ENCODE assay signal across 25 mouse cellular contexts in genomic region chr12:32957211-32957610, GRCm38 (mm10). TPM values are rescaled to one million over a fixed set of nuclear protein-coding genes. Genes with fewer than 3 reads are reported as not detected.
DNase-seq lines count a peak whose midpoint lies in the region; ATAC-seq lines count a peak whose summit lies in the region.
"Had no signal": no experiment of that assay in that cellular context is flagged by ENCODE, and none has a peak within 500 bp of the region (broad histone marks: within the 10 kb centered on the region; RNA-seq: fewer than 3 reads in every experiment).

No protein-coding gene starts in this region.

- no peaks in the 10 kb centered on the region for H3K9me3 ChIP-seq in kidney, embryonic 16.5 days (ENCODE audit: low read length)
- H3K9me3 ChIP-seq in midbrain, embryonic 10.5 days (replicated peaks): no peaks in the 10 kb centered on the region
- H3K9me3 ChIP-seq: forebrain, embryonic 12.5 days; heart, embryonic 15.5 days; hindbrain, embryonic 10.5 days; megakaryocyte, embryonic 14.5 days had no signal

- H3K4me2 ChIP-seq in kidney, embryonic 16.5 days (replicated peaks; ENCODE audit: low read depth, low read length): peak overlapping the region; percentile 41; the same call in 1 of the 2 replicates
- H3K4me2 ChIP-seq: forebrain, embryonic 12.5 days; liver, embryonic 11.5 days had no signal

- peaks cover 63% of the 10 kb centered on the region for H3K4me1 ChIP-seq in kidney, embryonic 16.5 days (ENCODE audit: insufficient read depth, low read length)
- peaks cover 34% of the 10 kb centered on the region for H3K4me1 ChIP-seq in midbrain, embryonic 10.5 days

- peak; percentile 13 to 14 for DNase-seq in cerebellum, postnatal 10 days
- no peak for DNase-seq in cerebellum, postnatal 36 days
- DNase-seq in kidney, postnatal 4 days: no peak
- peak; percentile 8 to 14 for DNase-seq in spleen, postnatal 36 days (ENCODE audit: low spot score in 2 of 2)
- no peak for DNase-seq in spleen, postnatal 10 days (ENCODE audit: low spot score in 2 of 2)
- DNase-seq in thymus, postnatal 4 days: peak; percentile 12
- DNase-seq in midbrain, embryonic 10.5 days (ENCODE audit: low spot score): no peak
- DNase-seq: adrenal gland, postnatal 25 days; cerebellum, adult 11 months; gastrocnemius, postnatal 25 days; heart, adult 2 months; kidney, postnatal 10 days; left cerebral cortex, postnatal 4 days; lung, postnatal 14 days; right cerebral cortex, postnatal 14 days; spleen, adult 18-20 months had no signal

- no peaks in the 10 kb centered on the region for H3K36me3 ChIP-seq in kidney, embryonic 16.5 days (ENCODE audit: insufficient read depth, low read length)
- H3K36me3 ChIP-seq in midbrain, embryonic 10.5 days: no peaks in the 10 kb centered on the region
- H3K36me3 ChIP-seq: forebrain, embryonic 12.5 days; heart, embryonic 15.5 days; hindbrain, embryonic 10.5 days had no signal

- no peak for ATAC-seq in kidney, embryonic 16.5 days (ENCODE audit: low FRiP score, low TSS enrichment)
- ATAC-seq: hindbrain, postnatal 0 days; midbrain, embryonic 16.5 days had no signal

- H3K27me3 ChIP-seq in kidney, embryonic 16.5 days (ENCODE audit: insufficient read depth, low read length): no peaks in the 10 kb centered on the region
- H3K27me3 ChIP-seq in midbrain, embryonic 10.5 days (ENCODE audit: low read depth, poor library complexity, severe bottlenecking): no peaks in the 10 kb centered on the region
- H3K27me3 ChIP-seq: forebrain, embryonic 12.5 days; heart, embryonic 15.5 days; megakaryocyte, embryonic 14.5 days had no signal

- no peak overlapping the region for H3K9ac ChIP-seq in kidney, embryonic 16.5 days (replicated peaks; ENCODE audit: low read length)
- H3K9ac ChIP-seq: forebrain, embryonic 12.5 days; heart, embryonic 15.5 days had no signal

- 49% methylated on average over 2 of the region's 2 CpGs for WGBS in kidney, embryonic 16.5 days
- 80% methylated on average over 2 of the region's 2 CpGs for WGBS in midbrain, embryonic 10.5 days

- H3K4me3 ChIP-seq in kidney, embryonic 16.5 days (ENCODE audit: low read length): no peak overlapping the region
- H3K4me3 ChIP-seq in midbrain, embryonic 10.5 days: no peak overlapping the region
- H3K4me3 ChIP-seq: forebrain, embryonic 12.5 days; heart, adult 2 months; heart, embryonic 15.5 days; hindbrain, embryonic 10.5 days; left cerebral cortex, adult 2 months had no signal

- H3K27ac ChIP-seq in kidney, embryonic 16.5 days (ENCODE audit: low read length): peak overlapping the region; percentile 25; the same call in 1 of the 2 replicates
- no peak overlapping the region for H3K27ac ChIP-seq in midbrain, embryonic 10.5 days (replicated peaks)
- H3K27ac ChIP-seq: forebrain, embryonic 12.5 days; heart, adult 2 months; heart, embryonic 15.5 days; hindbrain, embryonic 10.5 days; hindbrain, postnatal 0 days; left cerebral cortex, adult 2 months had no signal

RNA-seq across cellular contexts. Expression of gene Sypl, which starts 3.5 kb away (rescaled TPM):
- polyA plus RNA-seq in kidney, embryonic 16.5 days (2015; fragmentation: Nextera tagmentation; extraction: Ambion mirVana): 142 and 145 TPM in 2 replicates
- 41.7 and 47.7 TPM in 2 replicates for polyA plus RNA-seq in midbrain, embryonic 10.5 days (2016; fragmentation: Nextera tagmentation; extraction: Ambion mirVana)

Comparison
In these comparisons a context has a peak if more than half of its experiments do, and no peak if none do; other contexts are left out.
1. DNase-seq: peak in cerebellum, postnatal 10 days (2 of 2), spleen, postnatal 36 days (2 of 2) and thymus, postnatal 4 days (single experiment); none in cerebellum, postnatal 36 days (0 of 2), kidney, postnatal 4 days (0 of 2), spleen, postnatal 10 days (0 of 2) and midbrain, embryonic 10.5 days (single experiment).